Mouse (Mus musculus): Measurements from ENCODE around the gene Rph3a. TPM values are rescaled to one million over a fixed set of nuclear protein-coding genes. Genes with fewer than 3 reads are reported as not detected.
"Not testable (repeated sequence)": the region's sequence is repeated elsewhere in the genome, so short reads cannot be mapped to it uniquely, and the experiment has no call there.

The Rph3a gene
- polyA plus RNA-seq, 1 experiment: not detected

DNA sequence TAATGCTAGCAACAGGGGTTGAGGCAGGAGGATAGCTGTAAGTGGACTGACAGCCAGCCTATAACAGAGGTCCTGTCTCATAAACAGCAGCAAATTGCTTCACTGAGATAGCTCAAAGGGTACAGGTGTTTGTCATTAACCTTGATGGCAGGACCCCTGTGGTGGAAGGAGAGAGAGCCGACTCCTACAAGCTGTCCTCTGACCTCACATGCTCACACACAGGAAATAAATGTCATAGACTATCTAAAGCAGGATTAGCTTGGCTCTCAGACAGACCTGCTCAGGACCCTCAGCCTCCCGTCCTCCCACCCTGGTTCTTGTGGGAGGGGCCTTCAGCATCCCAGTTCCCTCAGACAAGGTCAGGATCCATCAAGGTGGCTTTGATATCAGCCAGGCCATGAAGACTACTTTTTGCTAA, 117.6 kb downstream of the Rph3a start:
- H3K4me3 ChIP-seq (ENCODE audit: insufficient read depth, low read depth, low read length): no peak overlapping the region
- TF ChIP-seq POLR2A (IDR thresholded peaks at IDR 0.05; ENCODE audit: insufficient read depth, low read depth, low read length) (no peak), CTCF (IDR thresholded peaks at IDR 0.05; ENCODE audit: insufficient read depth, low read depth, low read length) (no peak)
- 81% methylated on average over 2 of the region's 2 CpGs for WGBS
- no peak overlapping the region for H3K27ac ChIP-seq (ENCODE audit: insufficient read depth, low read depth, low read length)
- H3K4me1 ChIP-seq (ENCODE audit: control insufficient read depth, insufficient read depth, low read length): no peaks in the 10 kb centered on the region

DNA sequence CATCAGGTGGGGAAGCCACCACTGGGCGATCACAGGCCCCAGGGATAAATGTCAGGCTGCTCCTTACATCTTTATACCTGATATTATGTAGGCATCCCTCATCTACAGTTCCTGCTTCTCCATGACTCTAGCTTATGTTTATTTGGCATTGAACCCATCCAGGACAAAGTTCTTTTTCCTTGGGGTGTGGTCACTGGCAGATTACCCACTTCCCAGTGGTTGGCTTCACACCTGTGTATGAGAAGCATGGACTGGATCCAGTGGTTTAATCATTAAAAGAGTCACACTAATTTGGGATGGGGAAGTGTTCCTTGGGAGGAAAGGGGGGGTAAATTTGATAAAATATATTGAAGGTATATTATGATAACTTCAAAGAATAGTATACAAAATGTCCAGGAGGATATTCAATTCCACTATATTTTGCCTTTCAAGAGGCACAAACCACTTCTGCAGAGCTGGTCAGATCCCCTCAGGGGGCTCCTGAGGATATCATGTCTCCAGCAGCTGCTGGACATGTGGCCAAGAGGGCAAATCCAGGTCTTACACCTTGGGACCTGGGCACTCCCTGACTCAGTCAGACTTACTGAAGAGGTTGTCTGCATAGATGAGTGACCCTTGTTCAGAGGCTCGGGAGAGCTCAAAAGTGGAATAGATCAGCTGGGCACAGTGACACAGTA, 118.2 kb downstream of the Rph3a start:
- not testable (repeated sequence) for H3K4me3 ChIP-seq (ENCODE audit: insufficient read depth, low read depth, low read length); H3K27ac ChIP-seq (ENCODE audit: insufficient read depth, low read depth, low read length); H3K4me1 ChIP-seq (ENCODE audit: control insufficient read depth, insufficient read depth, low read length)
- 83% methylated on average over 2 of the region's 2 CpGs for WGBS

DNA sequence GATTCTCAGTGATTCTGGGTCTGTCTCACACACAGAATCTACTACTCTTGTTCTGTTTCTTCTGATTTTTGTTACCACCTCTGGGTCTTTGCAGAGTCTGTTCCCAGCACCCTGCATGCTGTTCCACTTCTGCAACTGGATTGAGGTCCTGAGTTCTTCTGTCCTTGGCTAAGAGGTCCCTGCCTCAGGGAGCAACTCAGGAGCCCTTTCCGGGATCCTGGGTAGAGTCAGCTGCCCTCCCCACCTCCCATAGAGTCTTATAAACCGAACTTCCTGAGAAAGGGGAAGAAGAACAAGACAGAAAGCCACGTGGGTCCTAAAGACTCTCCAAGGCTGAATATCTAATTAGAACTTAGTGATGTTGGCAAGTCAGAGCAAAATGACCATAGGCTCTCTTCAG, 118.9 kb downstream of the Rph3a start:
- 45% methylated on average over 3 of the region's 3 CpGs for WGBS
- H3K27ac ChIP-seq (ENCODE audit: insufficient read depth, low read depth, low read length): no peak overlapping the region
- no peak for TF ChIP-seq POLR2A (IDR thresholded peaks at IDR 0.05; ENCODE audit: insufficient read depth, low read depth, low read length)
- no peak for TF ChIP-seq CTCF (IDR thresholded peaks at IDR 0.05; ENCODE audit: insufficient read depth, low read depth, low read length)
- no peak overlapping the region for H3K4me3 ChIP-seq (ENCODE audit: insufficient read depth, low read depth, low read length)
- no peaks in the 10 kb centered on the region for H3K4me1 ChIP-seq (ENCODE audit: control insufficient read depth, insufficient read depth, low read length)

Other genes starting within 250 kb of the Rph3a start
- not detected in 2 replicates for gene Oas3, start 232.4 kb downstream of the Rph3a start, polyA plus RNA-seq (2012; ENCODE audit: insufficient read depth, insufficient read length, low replicate concordance, missing spikeins)
- not detected in 2 replicates for gene Oas1e, start 214.6 kb downstream of the Rph3a start, polyA plus RNA-seq (2012; ENCODE audit: insufficient read depth, insufficient read length, low replicate concordance, missing spikeins)
- not detected in 2 replicates for gene Oas1c, start 197.6 kb downstream of the Rph3a start, polyA plus RNA-seq (2012; ENCODE audit: insufficient read depth, insufficient read length, low replicate concordance, missing spikeins)
- not detected in 2 replicates for gene Oas1f, start 162.7 kb downstream of the Rph3a start, polyA plus RNA-seq (2012; ENCODE audit: insufficient read depth, insufficient read length, low replicate concordance, missing spikeins)
- gene Oas1h, start 148.7 kb downstream of the Rph3a start, polyA plus RNA-seq (2012; ENCODE audit: insufficient read depth, insufficient read length, low replicate concordance, missing spikeins): not detected in 2 replicates
- gene Oas1g, start 122.5 kb downstream of the Rph3a start, polyA plus RNA-seq (2012; ENCODE audit: insufficient read depth, insufficient read length, low replicate concordance, missing spikeins): not detected in 2 replicates
- gene Oas1a, start 102.6 kb downstream of the Rph3a start, polyA plus RNA-seq (2012; ENCODE audit: insufficient read depth, insufficient read length, low replicate concordance, missing spikeins): not detected in 2 replicates
- gene Oas1d, start 95.6 kb downstream of the Rph3a start, polyA plus RNA-seq (2012; ENCODE audit: insufficient read depth, insufficient read length, low replicate concordance, missing spikeins): not detected in 2 replicates
- gene Ptpn11, start 181.3 kb upstream of the Rph3a start, polyA plus RNA-seq (2012; ENCODE audit: insufficient read depth, insufficient read length, low replicate concordance, missing spikeins): not detected in 2 replicates
- not detected in 2 replicates for gene Rpl6, start 194.4 kb upstream of the Rph3a start, polyA plus RNA-seq (2012; ENCODE audit: insufficient read depth, insufficient read length, low replicate concordance, missing spikeins)
- gene Hectd4, start 210.1 kb upstream of the Rph3a start, polyA plus RNA-seq (2012; ENCODE audit: insufficient read depth, insufficient read length, low replicate concordance, missing spikeins): 49.0 TPM in 1 of 2 replicates, not detected in the other